Mouse (Mus musculus): ENCODE results near the gene Gpr25.
A peak's percentile ranks its signal among the peaks of the same experiment; 100 is the strongest.

Gpr25 gene

GRCm38 (mm10) chr1:136233892-136234594 lies 26.6 kb downstream of the Gpr25 start, which contains the start of gene Inava:
TSS of gene Inava (minus strand) at chr1:136234264.
- no peak for DNase-seq (ENCODE audit: low read depth, low spot score)

- no peak for DNase-seq (ENCODE audit: low read depth, low spot score)
Observed at GRCm38 (mm10) chr1:136232986-136233790, 27.5 kb downstream of the Gpr25 start.

GRCm38 (mm10) chr1:136232285-136232926 lies 28.3 kb downstream of the Gpr25 start:
- no peak for DNase-seq (ENCODE audit: low read depth, low spot score)

GRCm38 (mm10) chr1:136231596-136231995 lies 29.1 kb downstream of the Gpr25 start:
- DNase-seq (ENCODE audit: low read depth, low spot score), result no peak

- no peak for DNase-seq (ENCODE audit: low read depth, low spot score)
Observed at GRCm38 (mm10) chr1:136230201-136230600, 30.5 kb downstream of the Gpr25 start.

GRCm38 (mm10) chr1:136229040-136229373 lies 31.7 kb downstream of the Gpr25 start:
- DNase-seq (ENCODE audit: low read depth, low spot score), result no peak

- DNase-seq (ENCODE audit: low read depth, low spot score), result no peak
Observed at GRCm38 (mm10) chr1:136228328-136229039, 32.2 kb downstream of the Gpr25 start.

GRCm38 (mm10) chr1:136227870-136228269 lies 32.8 kb downstream of the Gpr25 start:
- DNase-seq (ENCODE audit: low read depth, low spot score), result no peak

GRCm38 (mm10) chr1:136226626-136227025 lies 34.0 kb downstream of the Gpr25 start:
- no peak for DNase-seq (ENCODE audit: low read depth, low spot score)

- no peak for DNase-seq (ENCODE audit: low read depth, low spot score)
Observed at GRCm38 (mm10) chr1:136225846-136226245, 34.8 kb downstream of the Gpr25 start.

- DNase-seq (ENCODE audit: low read depth, low spot score), result no peak
Observed at GRCm38 (mm10) chr1:136223758-136224342, 36.8 kb downstream of the Gpr25 start.

GRCm38 (mm10) chr1:136222386-136222785 lies 38.3 kb downstream of the Gpr25 start:
- no peak for DNase-seq (ENCODE audit: low read depth, low spot score)

- DNase-seq (ENCODE audit: low read depth, low spot score), result no peak
Observed at GRCm38 (mm10) chr1:136220037-136220871, 40.4 kb downstream of the Gpr25 start.

- DNase-seq (ENCODE audit: low read depth, low spot score), result no peak
Observed at GRCm38 (mm10) chr1:136214304-136214703, 46.4 kb downstream of the Gpr25 start.

- DNase-seq (ENCODE audit: low read depth, low spot score), result peak; percentile 15
Observed at GRCm38 (mm10) chr1:136212803-136213202, 47.9 kb downstream of the Gpr25 start, which contains the start of gene Mroh3. TSS of gene Mroh3 (minus strand) at chr1:136212828.
